Mouse (Mus musculus): ENCODE data around the gene Ushbp1. TPM values are rescaled to one million over a fixed set of nuclear protein-coding genes. Genes with fewer than 3 reads are reported as not detected.
"Not testable (repeated sequence)": the region's sequence is repeated elsewhere in the genome, so short reads cannot be mapped to it uniquely, and the experiment has no call there.

Gene Ushbp1
- polyA plus RNA-seq, 1 experiment: 0.21 TPM

DNA sequence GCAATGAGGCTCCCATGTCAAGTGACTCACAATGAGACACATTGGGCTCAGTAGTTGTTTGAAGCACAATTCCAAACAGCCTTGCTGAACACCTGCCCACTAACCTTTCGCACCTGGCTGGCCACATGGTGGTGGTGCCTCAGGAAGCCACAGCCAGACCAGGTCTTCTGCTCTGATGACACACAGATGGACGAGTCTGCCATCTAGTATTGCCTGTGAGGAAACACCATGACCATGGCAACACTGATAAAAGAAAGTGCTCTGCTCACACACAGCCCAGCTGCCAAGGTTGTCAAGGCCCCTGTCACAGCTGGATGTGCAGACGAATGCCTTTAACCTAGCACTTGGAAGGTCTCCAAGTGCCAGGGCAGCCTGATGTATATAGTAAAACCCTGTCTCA, 44.5 kb downstream of the Ushbp1 start:
- no peak for TF ChIP-seq CTCF (IDR thresholded peaks at IDR 0.05; ENCODE audit: low read depth, low read length)
- Histone ChIP-seq H3K4me3 (ENCODE audit: insufficient read depth, low read length) (no peak overlapping the region), H3K27ac (ENCODE audit: insufficient read depth, low read depth, low read length) (no peak overlapping the region), H3K4me1 (ENCODE audit: control insufficient read depth, insufficient read depth, low read length) (peaks cover 5% of the 10 kb centered on the region)

DNA sequence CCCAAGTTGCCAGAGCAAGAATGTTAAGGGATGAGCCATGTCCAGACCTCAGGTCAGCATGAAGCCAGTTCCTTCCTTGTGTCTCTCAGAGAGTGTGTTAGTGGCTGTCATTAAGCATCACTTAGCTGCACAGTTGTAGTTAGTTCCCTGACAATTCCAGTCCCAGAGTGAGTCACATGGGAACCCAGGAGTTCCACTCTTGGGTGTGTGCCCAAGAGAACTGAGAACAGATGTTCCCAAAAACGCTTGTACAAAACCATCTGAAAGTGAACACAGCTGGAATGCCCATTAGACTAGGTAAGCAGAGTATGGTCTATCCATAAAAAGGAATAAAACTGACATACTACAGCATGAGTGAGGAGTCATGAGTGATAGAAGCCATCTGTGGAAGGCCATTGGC, 49.0 kb downstream of the Ushbp1 start:
- no peak for TF ChIP-seq CTCF (IDR thresholded peaks at IDR 0.05; ENCODE audit: low read depth, low read length)
- no peak for TF ChIP-seq POLR2A (IDR thresholded peaks at IDR 0.05; ENCODE audit: borderline replicate concordance, low read depth, low read length)
- Histone ChIP-seq H3K27ac (ENCODE audit: insufficient read depth, low read depth, low read length) (peak overlapping the region; percentile 52), H3K4me1 (ENCODE audit: control insufficient read depth, insufficient read depth, low read length) (peaks cover 15% of the 10 kb centered on the region), H3K4me3 (ENCODE audit: insufficient read depth, low read length) (no peak overlapping the region)

DNA sequence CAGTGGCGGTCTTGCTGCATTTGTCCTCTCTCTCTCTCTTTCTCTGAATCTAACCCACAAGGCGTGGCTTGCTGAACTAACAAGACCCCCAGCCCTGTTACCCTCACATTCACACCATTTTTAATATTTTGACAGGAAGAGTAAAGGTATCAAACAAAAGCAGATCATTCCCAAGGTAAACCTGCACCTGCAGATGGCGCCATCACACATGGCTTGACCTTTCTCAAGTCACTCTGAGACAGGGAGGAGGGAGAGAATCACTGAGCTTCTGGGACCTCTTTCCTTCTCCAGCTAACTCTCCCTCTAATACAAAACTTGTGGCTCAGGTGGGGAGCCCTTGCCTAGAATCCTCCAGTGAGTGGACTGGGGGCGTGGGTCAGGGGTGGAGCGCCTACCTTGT, 55.0 kb downstream of the Ushbp1 start:
- no peak overlapping the region for H3K4me3 ChIP-seq (ENCODE audit: insufficient read depth, low read length)
- TF ChIP-seq POLR2A (IDR thresholded peaks at IDR 0.05; ENCODE audit: borderline replicate concordance, low read depth, low read length) (no peak), CTCF (IDR thresholded peaks at IDR 0.05; ENCODE audit: low read depth, low read length) (peak; percentile 21; the same call in 1 of the 2 replicates)
- H3K4me1 ChIP-seq (ENCODE audit: control insufficient read depth, insufficient read depth, low read length): peaks cover 5% of the 10 kb centered on the region
- H3K27ac ChIP-seq (ENCODE audit: insufficient read depth, low read depth, low read length): no peak overlapping the region

DNA sequence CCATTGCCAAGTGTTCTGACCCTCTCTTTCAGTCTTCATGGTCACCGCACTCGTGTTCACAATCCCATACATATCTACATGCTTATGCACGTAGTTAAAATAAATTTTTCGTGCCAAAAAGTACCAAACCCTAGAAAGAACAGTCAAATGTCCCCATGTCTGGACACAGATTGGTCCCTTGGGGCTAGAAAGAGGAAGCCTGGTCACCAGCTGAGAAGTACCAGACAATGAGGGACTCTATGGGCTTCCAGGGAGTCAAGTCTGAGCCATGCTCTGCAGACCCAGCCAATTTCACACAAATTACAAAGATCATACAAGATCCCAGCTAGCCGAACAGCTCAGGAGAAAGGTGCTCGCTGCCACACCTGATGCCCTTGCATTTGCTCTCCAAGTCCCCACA, 57.8 kb downstream of the Ushbp1 start:
- not testable (repeated sequence) for H3K4me1 ChIP-seq (ENCODE audit: control insufficient read depth, insufficient read depth, low read length); H3K27ac ChIP-seq (ENCODE audit: insufficient read depth, low read depth, low read length); H3K4me3 ChIP-seq (ENCODE audit: insufficient read depth, low read length)

Other genes starting within 250 kb of the Ushbp1 start
- gene Myo9b, start 123.1 kb downstream of the Ushbp1 start, polyA plus RNA-seq (2012; ENCODE audit: insufficient read depth, insufficient read length, missing spikeins): 94.0 and 107 TPM in 2 replicates
- 77.6 and 77.8 TPM in 2 replicates for gene Haus8, start 122.9 kb downstream of the Ushbp1 start, polyA plus RNA-seq (2012; ENCODE audit: insufficient read depth, insufficient read length, missing spikeins)
- 131 and 149 TPM in 2 replicates for gene Use1, start 29.0 kb downstream of the Ushbp1 start, polyA plus RNA-seq (2012; ENCODE audit: insufficient read depth, insufficient read length, missing spikeins)
- 18.5 and 23.5 TPM in 2 replicates for gene Ocel1, start 24.5 kb downstream of the Ushbp1 start, polyA plus RNA-seq (2012; ENCODE audit: insufficient read depth, insufficient read length, missing spikeins)
- gene Nr2f6, start 13.8 kb downstream of the Ushbp1 start, polyA plus RNA-seq (2012; ENCODE audit: insufficient read depth, insufficient read length, missing spikeins): 20.2 and 23.9 TPM in 2 replicates
- 75.8 and 89.1 TPM in 2 replicates for gene Babam1, start 1.1 kb upstream of the Ushbp1 start, polyA plus RNA-seq (2012; ENCODE audit: insufficient read depth, insufficient read length, missing spikeins)
- 9.8 and 14.0 TPM in 2 replicates for gene Ankle1, start 10.2 kb upstream of the Ushbp1 start, polyA plus RNA-seq (2012; ENCODE audit: insufficient read depth, insufficient read length, missing spikeins)
- gene Abhd8, start 67.9 kb upstream of the Ushbp1 start, polyA plus RNA-seq (2012; ENCODE audit: insufficient read depth, insufficient read length, missing spikeins): 12.0 and 13.3 TPM in 2 replicates
- 59.5 and 62.9 TPM in 2 replicates for gene Mrpl34, start 69.2 kb upstream of the Ushbp1 start, polyA plus RNA-seq (2012; ENCODE audit: insufficient read depth, insufficient read length, missing spikeins)
- gene Dda1, start 73.4 kb upstream of the Ushbp1 start, polyA plus RNA-seq (2012; ENCODE audit: insufficient read depth, insufficient read length, missing spikeins): 42.3 and 45.5 TPM in 2 replicates
- 10.0 and 10.2 TPM in 2 replicates for gene Ano8, start 90.2 kb upstream of the Ushbp1 start, polyA plus RNA-seq (2012; ENCODE audit: insufficient read depth, insufficient read length, missing spikeins)
- 11.0 and 11.1 TPM in 2 replicates for gene Gtpbp3, start 92.3 kb upstream of the Ushbp1 start, polyA plus RNA-seq (2012; ENCODE audit: insufficient read depth, insufficient read length, missing spikeins)
- gene Plvap, start 116.0 kb upstream of the Ushbp1 start, polyA plus RNA-seq (2012; ENCODE audit: insufficient read depth, insufficient read length, missing spikeins): not detected in 2 replicates
- 0.40 TPM in 1 of 2 replicates, not detected in the other for gene Ccdc194, start 129.9 kb upstream of the Ushbp1 start, polyA plus RNA-seq (2012; ENCODE audit: insufficient read depth, insufficient read length, missing spikeins)
- 358 and 369 TPM in 2 replicates for gene Bst2, start 141.7 kb upstream of the Ushbp1 start, polyA plus RNA-seq (2012; ENCODE audit: insufficient read depth, insufficient read length, missing spikeins)
- gene Mvb12a, start 147.1 kb upstream of the Ushbp1 start, polyA plus RNA-seq (2012; ENCODE audit: insufficient read depth, insufficient read length, missing spikeins): 64.5 and 65.3 TPM in 2 replicates
- 15.9 and 17.7 TPM in 2 replicates for gene Tmem221, start 163.1 kb upstream of the Ushbp1 start, polyA plus RNA-seq (2012; ENCODE audit: insufficient read depth, insufficient read length, missing spikeins)
- gene Nxnl1, start 170.8 kb upstream of the Ushbp1 start, polyA plus RNA-seq (2012; ENCODE audit: insufficient read depth, insufficient read length, missing spikeins): not detected in 2 replicates
- gene Slc27a1, start 173.1 kb upstream of the Ushbp1 start, polyA plus RNA-seq (2012; ENCODE audit: insufficient read depth, insufficient read length, missing spikeins): 85.4 and 86.3 TPM in 2 replicates
- 83.5 and 88.9 TPM in 2 replicates for gene Pgls, start 196.4 kb upstream of the Ushbp1 start, polyA plus RNA-seq (2012; ENCODE audit: insufficient read depth, insufficient read length, missing spikeins)
- 2.5 and 2.7 TPM in 2 replicates for gene Fam129c, start 201.8 kb upstream of the Ushbp1 start, polyA plus RNA-seq (2012; ENCODE audit: insufficient read depth, insufficient read length, missing spikeins)
- gene Colgalt1, start 215.2 kb upstream of the Ushbp1 start, polyA plus RNA-seq (2012; ENCODE audit: insufficient read depth, insufficient read length, missing spikeins): 111 and 113 TPM in 2 replicates

Measured in bone marrow macrophage, adult 2 months (primary cell).